Comparison of ENCODE assay signal across 12 mouse cellular contexts in genomic region chr9:58157838-58158237, GRCm38 (mm10). TPM values are rescaled to one million over a fixed set of nuclear protein-coding genes. Genes with fewer than 3 reads are reported as not detected.
A peak's percentile ranks its signal among the peaks of the same experiment; 100 is the strongest.
DNase-seq lines count a peak whose midpoint lies in the region; ATAC-seq lines count a peak whose summit lies in the region.
"Had no signal": no experiment of that assay in that cellular context is flagged by ENCODE, and none has a peak within 500 bp of the region (broad histone marks: within the 10 kb centered on the region; RNA-seq: fewer than 3 reads in every experiment).

No protein-coding gene starts in this region.

- H3K4me2 ChIP-seq in heart, embryonic 12.5 days: peak overlapping the region; percentile 39
- peak overlapping the region; percentile 43 for H3K4me2 ChIP-seq in heart, embryonic 16.5 days (ENCODE audit: low read depth, low read length)
- no peak overlapping the region for H3K4me2 ChIP-seq in liver, embryonic 13.5 days

- H3K4me1 ChIP-seq in heart, embryonic 12.5 days (replicated peaks): peaks cover 62% of the 10 kb centered on the region
- H3K4me1 ChIP-seq in heart, embryonic 16.5 days (ENCODE audit: control insufficient read depth, insufficient read depth, low read length): peaks cover 27% of the 10 kb centered on the region
- no peaks in the 10 kb centered on the region for H3K4me1 ChIP-seq in liver, embryonic 13.5 days (replicated peaks)

- no peak for DNase-seq in heart, adult 8-10 months (ENCODE audit: low spot score)
- peak; percentile 79 for DNase-seq in MN1 (ENCODE audit: low spot score)
- DNase-seq in liver, embryonic 13.5 days: no peak
- no peak for DNase-seq in urinary bladder, adult 2 months (ENCODE audit: low spot score)
- no peak for DNase-seq in layer of hippocampus, adult 11-12 months (ENCODE audit: low spot score)
- no peak for DNase-seq in spleen, postnatal 10 days (ENCODE audit: low spot score in 2 of 2)
- DNase-seq: cerebellum, adult 8-10 months; right cerebral cortex, adult 18-20 months had no signal

- ATAC-seq in heart, embryonic 12.5 days (ENCODE audit: insufficient number of reproducible peaks, low FRiP score): no peak
- ATAC-seq in heart, embryonic 16.5 days (replicated peaks; ENCODE audit: extremely low read depth, insufficient read depth, low FRiP score): no peak
- no peak for ATAC-seq in liver, embryonic 13.5 days (ENCODE audit: low read depth)

- WGBS in heart, embryonic 12.5 days: 75% methylated on average over 13 of the region's 13 CpGs
- 68% methylated on average over 13 of the region's 13 CpGs for WGBS in heart, embryonic 16.5 days
- 71% methylated on average over 13 of the region's 13 CpGs for WGBS in liver, embryonic 13.5 days (ENCODE audit: insufficient replicate concordance)

- no peaks in the 10 kb centered on the region for H3K9me3 ChIP-seq in heart, embryonic 12.5 days (replicated peaks)
- H3K9me3 ChIP-seq in heart, embryonic 16.5 days (replicated peaks; ENCODE audit: control insufficient read depth, low read length): no peaks in the 10 kb centered on the region
- no peaks in the 10 kb centered on the region for H3K9me3 ChIP-seq in liver, embryonic 13.5 days (replicated peaks)

- peaks cover 10% of the 10 kb centered on the region; the same call in 1 of the 2 replicates for H3K27me3 ChIP-seq in heart, embryonic 12.5 days (replicated peaks)
- no peaks in the 10 kb centered on the region for H3K27me3 ChIP-seq in heart, embryonic 16.5 days (ENCODE audit: control insufficient read depth, insufficient read depth, low read length)
- no peaks in the 10 kb centered on the region; the same call in 1 of the 2 replicates for H3K27me3 ChIP-seq in liver, embryonic 13.5 days

- H3K27ac ChIP-seq in heart, embryonic 12.5 days (ENCODE audit: poor library complexity, severe bottlenecking): peak overlapping the region; percentile 76
- H3K27ac ChIP-seq in heart, embryonic 16.5 days (ENCODE audit: low read length): peak overlapping the region; percentile 79
- peak overlapping the region; percentile 43; the same call in 1 of the 2 replicates for H3K27ac ChIP-seq in liver, embryonic 13.5 days

- no peaks in the 10 kb centered on the region for H3K36me3 ChIP-seq in heart, embryonic 12.5 days
- no peaks in the 10 kb centered on the region for H3K36me3 ChIP-seq in heart, embryonic 16.5 days (ENCODE audit: control insufficient read depth, insufficient read depth)
- H3K36me3 ChIP-seq in liver, embryonic 13.5 days: no peaks in the 10 kb centered on the region

- H3K4me3 ChIP-seq in heart, embryonic 12.5 days: no peak overlapping the region; the same call in 1 of the 2 replicates
- peak overlapping the region; percentile 25 for H3K4me3 ChIP-seq in heart, embryonic 16.5 days (ENCODE audit: low read length)
- H3K4me3 ChIP-seq in liver, embryonic 13.5 days (replicated peaks): no peak overlapping the region

- peak overlapping the region; percentile 46 for H3K9ac ChIP-seq in heart, embryonic 12.5 days
- H3K9ac ChIP-seq in heart, embryonic 16.5 days (ENCODE audit: low read length): peak overlapping the region; percentile 28; the same call in 1 of the 2 replicates
- H3K9ac ChIP-seq in liver, embryonic 13.5 days: no peak overlapping the region

RNA-seq across cellular contexts. Expression of gene Ccdc33, which starts 39.2 kb away (rescaled TPM):
- polyA plus RNA-seq in heart, embryonic 12.5 days (2016; fragmentation: Nextera tagmentation; extraction: Ambion mirVana): not detected in 2 replicates
- under 1 TPM in 3 of 4 experiments, not detected in 1; 0.26 to 0.44 (median 0.30) TPM for total RNA-seq in heart, adult 8-10 months (2022)
- polyA plus RNA-seq in heart, embryonic 16.5 days (2015; fragmentation: Nextera tagmentation; extraction: Ambion mirVana): 0.20 and 0.24 TPM in 2 replicates
- polyA plus RNA-seq in liver, embryonic 13.5 days (2015; fragmentation: Nextera tagmentation; extraction: Ambion mirVana): not detected in 2 replicates
- polyA plus RNA-seq in urinary bladder, adult 2 months (2012; rRNA removed): 0.06 and 0.09 TPM in 2 replicates
- total RNA-seq: heart, postnatal 10 days; MEL had no signal

RNA-seq across cellular contexts. Expression of gene Islr, which starts 46.3 kb away (rescaled TPM):
- 8.5 and 8.6 TPM in 2 replicates for polyA plus RNA-seq in heart, embryonic 12.5 days (2016; fragmentation: Nextera tagmentation; extraction: Ambion mirVana)
- 10 to 100 TPM; 18.0 to 21.1 (median 19.4) TPM for total RNA-seq in heart, adult 8-10 months (2022)
- polyA plus RNA-seq in heart, embryonic 16.5 days (2015; fragmentation: Nextera tagmentation; extraction: Ambion mirVana): 27.5 and 27.7 TPM in 2 replicates
- polyA plus RNA-seq in liver, embryonic 13.5 days (2015; fragmentation: Nextera tagmentation; extraction: Ambion mirVana): 3.8 and 4.2 TPM in 2 replicates
- 137 and 139 TPM in 2 replicates for polyA plus RNA-seq in urinary bladder, adult 2 months (2012; rRNA removed)
- total RNA-seq: MEL had no signal

RNA-seq across cellular contexts. Expression of gene Islr2, which starts 46.3 kb away (rescaled TPM):
- 0.05 TPM in 1 of 2 replicates, not detected in the other for polyA plus RNA-seq in heart, embryonic 12.5 days (2016; fragmentation: Nextera tagmentation; extraction: Ambion mirVana)
- total RNA-seq in heart, adult 8-10 months (2022): 1 to 10 TPM in 1 of 4 experiments, under 1 TPM in 3; 0.53 to 2.5 (median 0.73) TPM
- polyA plus RNA-seq in heart, embryonic 16.5 days (2015; fragmentation: Nextera tagmentation; extraction: Ambion mirVana): 0.07 and 0.22 TPM in 2 replicates
- polyA plus RNA-seq in liver, embryonic 13.5 days (2015; fragmentation: Nextera tagmentation; extraction: Ambion mirVana): 0.03 TPM in 1 of 2 replicates, not detected in the other
- polyA plus RNA-seq in urinary bladder, adult 2 months (2012; rRNA removed): 0.15 and 0.19 TPM in 2 replicates
